Mouse (Mus musculus) hindbrain, embryonic 14.5 days (tissue): ENCODE data around the gene Gm12789. TPM values are rescaled to one million over a fixed set of nuclear protein-coding genes. Genes with fewer than 3 reads are reported as not detected.
"Not testable (repeated sequence)": the region's sequence is repeated elsewhere in the genome, so short reads cannot be mapped to it uniquely, and the experiment has no call there.

Source experiments
- ATAC-seq: fragments of 200-750 bp; cut with Nextera tagmentation; 2 replicates; pipeline ENCODE4 v1.8.0; 2017; ENCODE audit warnings: moderate number of reproducible peaks, mild to moderate bottlenecking, moderate TSS enrichment, moderate library complexity; ENCODE audit not compliant: low FRiP score
- DNase-seq: peaks from one replicate; pipeline ENCODE4 v3.0.0-alpha.2; 2015; ENCODE audit warnings: low spot score
- H3K27ac ChIP-seq: fragments of 300-500 bp; sonication (generic); 2 replicates; pipeline ENCODE4 v1.5.1; 2014; ENCODE audit warnings: mild to moderate bottlenecking, moderate library complexity
- H3K27me3 ChIP-seq: fragments of 300-500 bp; sonication (generic); 2 replicates; pipeline ENCODE4 v1.6.1; 2014; ENCODE audit warnings: mild to moderate bottlenecking, low read length, mixed read lengths; ENCODE audit not compliant: control insufficient read depth, insufficient read depth
- H3K36me3 ChIP-seq: fragments of 300-500 bp; sonication (generic); replicated peaks from 2 replicates; pipeline ENCODE4 v1.6.1; 2014; ENCODE audit not compliant: control insufficient read depth, insufficient read depth
- H3K4me1 ChIP-seq: fragments of 300-500 bp; sonication (generic); replicated peaks from 2 replicates; pipeline ENCODE4 v1.6.1; 2014; ENCODE audit warnings: antibody characterized with exemption, low read length, mixed read lengths; ENCODE audit not compliant: control insufficient read depth, insufficient read depth
- H3K4me2 ChIP-seq: fragments of 300-500 bp; sonication (generic); replicated peaks from 2 replicates; pipeline ENCODE4 v1.6.1; 2014; ENCODE audit warnings: mild to moderate bottlenecking, moderate library complexity
- H3K4me3 ChIP-seq: fragments of 300-500 bp; sonication (generic); replicated peaks from 2 replicates; pipeline ENCODE4 v1.5.1; 2014; ENCODE audit warnings: mild to moderate bottlenecking, low read length
- H3K9ac ChIP-seq: fragments of 300-500 bp; sonication (generic); 2 replicates; pipeline ENCODE4 v1.6.1; 2014
- H3K9me3 ChIP-seq: fragments of 300-500 bp; sonication (generic); 2 replicates; pipeline ENCODE4 v1.6.1; 2016; ENCODE audit warnings: low read length; ENCODE audit not compliant: control insufficient read depth
- WGBS: fragments of 180-500 bp; shearing (Covaris S2); extraction: QIAGEN DNeasy Blood & Tissue Kit; methylation state at CpG from one replicate; pipeline ENCODE4 v1.1.7; 2014; 5-methylcytosine and 5-hydroxymethylcytosine counted together
- polyA plus RNA-seq: library from polyadenylated mRNA; unstranded; fragments of >200 nt; fragmentation: Nextera tagmentation; extraction: Ambion mirVana; gene quantifications from 2 replicates; pipeline ENCODE4 v1.2.1, GENCODE M21; 2014

The Gm12789 gene
- polyA plus RNA-seq, result not detected in 2 replicates

- 90% methylated on average over 2 of the region's 2 CpGs for WGBS
- H3K27ac ChIP-seq, H3K9me3 ChIP-seq, H3K27me3 ChIP-seq, H3K9ac ChIP-seq, DNase-seq, H3K4me3 ChIP-seq, H3K36me3 ChIP-seq, H3K4me2 ChIP-seq, H3K4me1 ChIP-seq, ATAC-seq: not testable (repeated sequence)
These were observed at the start of gene Gm12789 for GRCm38 (mm10) chr4:101986326-101986725. Gm12789 (plus strand) TSS chr4:101986626.

GRCm38 (mm10) chr4:101940107-101940506, 46.3 kb upstream of the Gm12789 start, which contains the start of gene Gm12794:
Gm12794 (plus strand) TSS chr4:101940407.
- not testable (repeated sequence) for H3K9ac ChIP-seq, H3K4me2 ChIP-seq, H3K4me3 ChIP-seq, H3K36me3 ChIP-seq, ATAC-seq, H3K27me3 ChIP-seq, H3K9me3 ChIP-seq, DNase-seq, H3K4me1 ChIP-seq, H3K27ac ChIP-seq
- 75% methylated on average over 1 of the region's 2 CpGs for WGBS

DNA sequence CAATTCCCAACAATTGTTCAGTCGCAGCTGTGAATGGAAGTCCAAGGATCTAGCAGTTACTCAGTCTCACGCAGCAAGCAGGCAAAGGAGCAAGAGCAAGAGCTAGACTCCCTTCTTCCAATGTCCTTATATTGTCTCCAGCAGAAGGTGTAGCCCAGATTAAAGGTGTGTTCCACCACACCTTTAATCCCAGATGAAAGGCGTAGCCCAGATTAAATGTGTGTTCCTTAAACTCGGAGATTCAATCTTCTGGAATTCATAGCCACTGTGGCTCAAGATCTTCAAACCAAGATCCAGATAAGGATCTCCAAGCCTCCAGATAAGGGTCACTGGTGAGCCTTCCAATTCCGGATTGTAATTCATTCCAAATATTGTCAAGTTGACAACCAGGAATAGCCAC, 5.5 kb upstream of the Gm12789 start, which contains the start of gene Gm12790:
Gene Gm12790 (minus strand): TSS at position 101 of the 400 bp plus-strand sequence.
- H3K4me3 ChIP-seq, H3K27me3 ChIP-seq, H3K27ac ChIP-seq, H3K9me3 ChIP-seq, H3K9ac ChIP-seq, H3K4me2 ChIP-seq, H3K36me3 ChIP-seq, ATAC-seq, DNase-seq, H3K4me1 ChIP-seq: not testable (repeated sequence)
- 90% methylated on average over 1 of the region's 5 CpGs for WGBS

- Histone ChIP-seq H3K36me3 (no peaks in the 10 kb centered on the region), H3K27ac (no peak overlapping the region), H3K4me1 (no peaks in the 10 kb centered on the region), H3K9ac (no peak overlapping the region), H3K4me3 (no peak overlapping the region), H3K27me3 (no peaks in the 10 kb centered on the region), H3K9me3 (no peaks in the 10 kb centered on the region), H3K4me2 (no peak overlapping the region)
- DNase-seq, result no peak
- no peak for ATAC-seq
- WGBS, result 94% methylated on average over 5 of the region's 5 CpGs
These were observed 748 bp upstream of the Gm12789 start for GRCm38 (mm10) chr4:101985678-101986077.

DNA sequence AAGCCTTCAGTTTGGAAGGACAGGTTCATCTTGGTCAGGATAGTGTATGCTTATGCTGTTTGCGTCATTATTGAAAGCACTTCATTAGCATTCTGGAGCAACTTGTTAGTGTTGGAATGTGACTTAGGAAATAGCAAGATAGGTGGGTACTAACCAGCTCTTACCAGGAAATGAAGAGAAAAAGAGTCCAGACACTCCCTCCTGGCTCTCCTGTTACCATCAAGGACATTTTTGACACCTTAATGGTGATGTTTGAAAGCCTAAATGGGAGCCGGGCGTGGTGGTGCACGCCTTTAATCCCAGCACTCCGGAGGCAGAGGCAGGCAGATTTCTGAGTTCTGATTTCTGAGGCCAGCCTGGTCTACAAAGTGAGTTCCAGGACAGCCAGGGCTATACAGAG, 11.0 kb downstream of the Gm12789 start:
- Histone ChIP-seq H3K4me3 (no peak overlapping the region), H3K36me3 (no peaks in the 10 kb centered on the region), H3K27ac (no peak overlapping the region), H3K9ac (no peak overlapping the region), H3K4me1 (no peaks in the 10 kb centered on the region), H3K27me3 (no peaks in the 10 kb centered on the region), H3K9me3 (no peaks in the 10 kb centered on the region), H3K4me2 (no peak overlapping the region)
- WGBS, result 93% methylated on average over 5 of the region's 5 CpGs
- DNase-seq (no peak), ATAC-seq (no peak)

- 40% methylated on average over 15 of the region's 15 CpGs for WGBS
- H3K27me3 ChIP-seq, result no peaks in the 10 kb centered on the region
- no peak overlapping the region for H3K4me3 ChIP-seq
- ATAC-seq (peak; percentile 76; the same call in 1 of the 2 replicates), DNase-seq (peak; percentile 93)
- no peaks in the 10 kb centered on the region for H3K4me1 ChIP-seq
- H3K9me3 ChIP-seq, result no peaks in the 10 kb centered on the region
- no peak overlapping the region for H3K27ac ChIP-seq
- no peak overlapping the region for H3K9ac ChIP-seq
- H3K36me3 ChIP-seq, result no peaks in the 10 kb centered on the region
- no peak overlapping the region for H3K4me2 ChIP-seq
These were observed 12.0 kb downstream of the Gm12789 start for GRCm38 (mm10) chr4:101998267-101998922.

DNA sequence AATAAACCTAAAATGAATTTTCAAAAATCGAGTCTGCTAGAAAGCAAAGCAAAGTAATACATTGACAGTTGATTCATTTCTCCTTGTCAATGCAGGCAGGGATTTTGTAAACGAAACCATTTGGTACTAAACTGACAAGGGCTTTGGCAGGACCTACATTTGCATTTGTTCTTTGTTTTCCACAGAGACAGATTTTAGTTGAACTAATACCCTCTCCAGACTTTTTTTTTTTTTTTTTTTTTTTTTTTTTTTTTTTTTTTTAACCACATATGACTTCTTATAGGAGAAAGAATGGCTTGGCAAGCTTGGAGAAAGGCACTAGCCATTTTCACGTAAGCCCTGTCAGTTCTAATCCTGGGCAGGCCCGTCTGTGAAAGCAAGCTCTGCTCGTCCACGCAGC, 40.2 kb downstream of the Gm12789 start:
- Histone ChIP-seq H3K9ac (no peak overlapping the region), H3K4me1 (no peaks in the 10 kb centered on the region; the same call in 1 of the 2 replicates), H3K9me3 (no peaks in the 10 kb centered on the region), H3K27me3 (no peaks in the 10 kb centered on the region), H3K4me2 (no peak overlapping the region), H3K4me3 (no peak overlapping the region), H3K27ac (no peak overlapping the region), H3K36me3 (no peaks in the 10 kb centered on the region)
- DNase-seq (no peak), ATAC-seq (no peak)
- 79% methylated on average over 6 of the region's 6 CpGs for WGBS

Other genes with a start within 250 kb of the Gm12789 start
- gene B020004J07Rik, start 142.6 kb upstream of the Gm12789 start, polyA plus RNA-seq, result not detected in 2 replicates
- gene C130073F10Rik, start 92.8 kb upstream of the Gm12789 start, polyA plus RNA-seq, result not detected in 2 replicates
- gene Gm12800, start 77.5 kb upstream of the Gm12789 start, polyA plus RNA-seq, result not detected in 2 replicates
- gene Gm12794, start 46.2 kb upstream of the Gm12789 start, polyA plus RNA-seq, result not detected in 2 replicates
- not detected in 2 replicates for gene Gm12790, start 5.6 kb upstream of the Gm12789 start, polyA plus RNA-seq
- 44.6 and 51.2 TPM in 2 replicates for gene Pde4b, start 100.9 kb downstream of the Gm12789 start, polyA plus RNA-seq